Mouse (Mus musculus): ENCODE measurements around the gene Skiv2l.
A peak's percentile ranks its signal among the peaks of the same experiment; 100 is the strongest.
"Not testable (repeated sequence)": the region's sequence is repeated elsewhere in the genome, so short reads cannot be mapped to it uniquely, and the experiment has no call there.

- not testable (repeated sequence) for TF ChIP-seq POLR2A (IDR thresholded peaks at IDR 0.05; ENCODE audit: low read depth, low read length); ZC3H11A (IDR thresholded peaks at IDR 0.05; ENCODE audit: low read depth, low read length); ZNF384 (IDR thresholded peaks at IDR 0.05; ENCODE audit: low read depth, low read length); USF2 (conservative IDR thresholded peaks at IDR 0.05; ENCODE audit: low read depth, low read length); NRF1 (IDR thresholded peaks at IDR 0.05; ENCODE audit: low read depth, low read length); TCF12 (IDR thresholded peaks at IDR 0.05; ENCODE audit: low read depth, low read length); MEF2A (IDR thresholded peaks at IDR 0.05; ENCODE audit: borderline replicate concordance, low read depth, low read length); HCFC1 (IDR thresholded peaks at IDR 0.05; ENCODE audit: low read depth, low read length); ZMIZ1 (IDR thresholded peaks at IDR 0.05; ENCODE audit: low read depth, low read length)
- TF ChIP-seq CTCF (conservative IDR thresholded peaks at IDR 0.05 in 1 of 2, IDR thresholded peaks at IDR 0.05 in 1 of 2; ENCODE audit: low read depth in 2 of 2, low read length in 2 of 2): peak; percentile 56 to 68
Observed at GRCm38 (mm10) chr17:34813747-34814146, 36.3 kb downstream of the Skiv2l start.
